Mouse (Mus musculus) neural tube, embryonic 12.5 days (tissue): ENCODE results near the gene Erbb2. TPM values are rescaled to one million over a fixed set of nuclear protein-coding genes. Genes with fewer than 3 reads are reported as not detected.

ENCODE experiments used
- ATAC-seq: fragments of 200-750 bp; cut with Nextera tagmentation; 2 replicates; pipeline ENCODE4 v1.8.0; 2017; ENCODE audit warnings: low read depth, mild to moderate bottlenecking, moderate TSS enrichment, moderate library complexity; ENCODE audit not compliant: low FRiP score
- H3K27ac ChIP-seq: fragments of 300-500 bp; sonication (generic); 2 replicates; pipeline ENCODE4 v1.5.1; 2016
- H3K27me3 ChIP-seq: fragments of 300-500 bp; sonication (generic); replicated peaks from 2 replicates; pipeline ENCODE4 v1.6.1; 2016; ENCODE audit warnings: mild to moderate bottlenecking
- H3K36me3 ChIP-seq: fragments of 300-500 bp; sonication (generic); 2 replicates; pipeline ENCODE4 v1.6.1; 2016; ENCODE audit warnings: mild to moderate bottlenecking
- H3K4me1 ChIP-seq: fragments of 300-500 bp; sonication (generic); 2 replicates; pipeline ENCODE4 v1.6.1; 2016
- H3K4me2 ChIP-seq: fragments of 300-500 bp; sonication (generic); replicated peaks from 2 replicates; pipeline ENCODE4 v1.6.1; 2016; ENCODE audit warnings: mild to moderate bottlenecking
- H3K4me3 ChIP-seq: fragments of 300-500 bp; sonication (generic); 2 replicates; pipeline ENCODE4 v1.5.1; 2016
- H3K9ac ChIP-seq: fragments of 300-500 bp; sonication (generic); 2 replicates; pipeline ENCODE4 v1.6.1; 2016; ENCODE audit warnings: mild to moderate bottlenecking
- H3K9me3 ChIP-seq: fragments of 300-500 bp; sonication (generic); 2 replicates; pipeline ENCODE4 v1.6.1; 2016; ENCODE audit warnings: mild to moderate bottlenecking
- WGBS: fragments of 180-500 bp; shearing (Covaris S2); methylation state at CpG from one replicate; pipeline ENCODE4 v1.1.7; 2016; 5-methylcytosine and 5-hydroxymethylcytosine counted together
- polyA plus RNA-seq: library from polyadenylated mRNA; unstranded; fragments of >200 nt; fragmentation: Nextera tagmentation; extraction: Ambion mirVana; gene quantifications from 2 replicates; pipeline ENCODE4 v1.2.1, GENCODE M21; 2016

Gene Erbb2
- polyA plus RNA-seq, 1 experiment from 2014 or later: 17.5 TPM

GRCm38 (mm10) chr11:98481231-98481630 lies 69.0 kb downstream of the Erbb2 start:
- no peak overlapping the region for H3K9ac ChIP-seq
- no peaks in the 10 kb centered on the region for H3K4me1 ChIP-seq
- no peak overlapping the region for H3K27ac ChIP-seq
- H3K4me3 ChIP-seq: no peak overlapping the region
- no peak overlapping the region for H3K4me2 ChIP-seq
- H3K27me3 ChIP-seq: no peaks in the 10 kb centered on the region
- no peaks in the 10 kb centered on the region for H3K9me3 ChIP-seq
- WGBS: 70% methylated on average over 6 of the region's 6 CpGs
- no peak for ATAC-seq
- no peaks in the 10 kb centered on the region for H3K36me3 ChIP-seq

GRCm38 (mm10) chr11:98482067-98482466 lies 69.8 kb downstream of the Erbb2 start:
- H3K4me2 ChIP-seq: no peak overlapping the region
- no peak overlapping the region for H3K4me3 ChIP-seq
- no peaks in the 10 kb centered on the region for H3K27me3 ChIP-seq
- WGBS: 85% methylated on average over 10 of the region's 10 CpGs
- no peaks in the 10 kb centered on the region for H3K4me1 ChIP-seq
- H3K36me3 ChIP-seq: no peaks in the 10 kb centered on the region
- H3K9me3 ChIP-seq: no peaks in the 10 kb centered on the region
- ATAC-seq: no peak
- no peak overlapping the region for H3K27ac ChIP-seq
- no peak overlapping the region for H3K9ac ChIP-seq

GRCm38 (mm10) chr11:98485749-98486148 lies 73.5 kb downstream of the Erbb2 start:
- no peak overlapping the region for H3K4me3 ChIP-seq
- H3K4me2 ChIP-seq: no peak overlapping the region
- H3K9ac ChIP-seq: no peak overlapping the region
- WGBS: 90% methylated on average over 2 of the region's 2 CpGs
- H3K4me1 ChIP-seq: no peaks in the 10 kb centered on the region
- H3K27me3 ChIP-seq: no peaks in the 10 kb centered on the region
- no peaks in the 10 kb centered on the region for H3K9me3 ChIP-seq
- H3K27ac ChIP-seq: no peak overlapping the region
- H3K36me3 ChIP-seq: no peaks in the 10 kb centered on the region
- ATAC-seq: no peak

Other genes starting within 250 kb of the Erbb2 start
- gene Med1, start 219.2 kb upstream of the Erbb2 start, polyA plus RNA-seq: 62.9 and 74.0 TPM in 2 replicates
- gene Cdk12, start 209.4 kb upstream of the Erbb2 start, polyA plus RNA-seq: 13.5 and 13.6 TPM in 2 replicates
- 10.0 and 11.2 TPM in 2 replicates for gene Neurod2, start 82.8 kb upstream of the Erbb2 start, polyA plus RNA-seq
- 0.13 and 0.40 TPM in 2 replicates for gene Ppp1r1b, start 64.1 kb upstream of the Erbb2 start, polyA plus RNA-seq
- 45.7 and 47.4 TPM in 2 replicates for gene Stard3, start 54.1 kb upstream of the Erbb2 start, polyA plus RNA-seq
- 2.7 and 2.9 TPM in 2 replicates for gene Tcap, start 28.7 kb upstream of the Erbb2 start, polyA plus RNA-seq
- 0.49 and 1.2 TPM in 2 replicates for gene Pnmt, start 26.0 kb upstream of the Erbb2 start, polyA plus RNA-seq
- 9.0 and 9.5 TPM in 2 replicates for gene Pgap3, start 12.0 kb upstream of the Erbb2 start, polyA plus RNA-seq
- gene Mien1, start 26.5 kb downstream of the Erbb2 start, polyA plus RNA-seq: 192 and 196 TPM in 2 replicates
- 0.66 and 0.99 TPM in 2 replicates for gene Grb7, start 33.9 kb downstream of the Erbb2 start, polyA plus RNA-seq
- gene Ikzf3, start 133.6 kb downstream of the Erbb2 start, polyA plus RNA-seq: 0.25 and 0.34 TPM in 2 replicates
- 0.15 TPM in 1 of 2 replicates, not detected in the other for gene Zpbp2, start 138.6 kb downstream of the Erbb2 start, polyA plus RNA-seq
- 70.4 and 72.2 TPM in 2 replicates for gene Ormdl3, start 174.9 kb downstream of the Erbb2 start, polyA plus RNA-seq
- not detected in 2 replicates for gene Lrrc3c, start 185.8 kb downstream of the Erbb2 start, polyA plus RNA-seq
- gene Gm12355, start 213.2 kb downstream of the Erbb2 start, polyA plus RNA-seq: 0.82 and 1.0 TPM in 2 replicates
- gene Gsdma3, start 213.9 kb downstream of the Erbb2 start, polyA plus RNA-seq: not detected in 2 replicates
- not detected in 2 replicates for gene Gsdma2, start 234.3 kb downstream of the Erbb2 start, polyA plus RNA-seq